8 mouse cellular contexts compared by ENCODE assay signal in the genomic region with DNA sequence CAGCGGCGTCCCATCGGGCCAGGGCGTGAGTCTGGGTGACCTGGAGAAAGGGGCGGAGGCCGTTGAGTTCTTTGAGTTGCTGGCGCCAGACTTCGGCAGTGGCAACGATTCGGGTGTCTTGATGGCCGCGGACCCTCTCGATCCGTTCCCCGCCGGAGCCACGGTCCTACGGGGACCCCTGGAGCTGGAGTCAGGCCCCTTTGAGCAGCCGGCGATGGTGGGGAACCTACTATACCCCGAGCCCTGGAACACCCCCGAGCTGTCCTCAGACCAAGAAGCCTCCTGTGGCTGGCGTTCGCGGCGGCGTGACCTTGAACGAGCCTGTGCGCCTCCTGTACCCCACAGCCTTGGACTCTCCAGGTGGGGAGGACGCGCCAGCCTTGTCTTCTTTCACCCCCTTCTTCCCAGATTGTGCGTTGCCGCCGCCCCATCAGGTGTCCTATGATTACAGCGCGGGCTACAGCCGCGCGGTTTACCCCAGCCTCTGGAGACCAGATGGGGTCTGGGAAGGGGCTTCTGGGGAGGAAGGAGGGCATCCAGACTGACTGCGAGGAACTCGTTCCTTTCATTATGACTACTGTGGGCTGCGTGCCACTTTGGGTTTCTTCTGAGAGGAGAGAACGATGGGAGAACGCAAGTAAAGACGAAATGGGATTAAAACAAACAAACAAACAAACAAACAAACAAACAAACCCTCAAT. TPM values are rescaled to one million over a fixed set of nuclear protein-coding genes. Genes with fewer than 3 reads are reported as not detected.
DNase-seq lines count a peak whose midpoint lies in the region; ATAC-seq lines count a peak whose summit lies in the region.

No protein-coding gene starts in this region.

- peaks cover 58% of the 10 kb centered on the region for H3K4me1 ChIP-seq in hindbrain, embryonic 10.5 days (replicated peaks)
- H3K4me1 ChIP-seq in midbrain, embryonic 10.5 days: peaks cover 80% of the 10 kb centered on the region

- no peaks in the 10 kb centered on the region for H3K9me3 ChIP-seq in hindbrain, embryonic 10.5 days
- H3K9me3 ChIP-seq in midbrain, embryonic 10.5 days (replicated peaks): no peaks in the 10 kb centered on the region

- DNase-seq in adrenal gland, postnatal 10 days: peak; percentile 36
- no peak for DNase-seq in adrenal gland, postnatal 4 days (ENCODE audit: low spot score in 2 of 2)
- DNase-seq in right cerebral cortex, postnatal 25 days: peak; percentile 14
- no peak for DNase-seq in right cerebral cortex, adult 2 months (ENCODE audit: low spot score in 2 of 2)
- DNase-seq in hindbrain, embryonic 10.5 days (ENCODE audit: low spot score): no peak
- DNase-seq in midbrain, embryonic 10.5 days (ENCODE audit: low spot score): peak; percentile 55
- no peak for DNase-seq in right cerebral cortex, postnatal 36 days (ENCODE audit: low spot score in 2 of 2)

- peak overlapping the region; percentile 85 for H3K4me3 ChIP-seq in hindbrain, embryonic 10.5 days
- H3K4me3 ChIP-seq in midbrain, embryonic 10.5 days: peak overlapping the region; percentile 97

- H3K27ac ChIP-seq in hindbrain, embryonic 10.5 days: peak overlapping the region; percentile 93
- peak overlapping the region; percentile 97 for H3K27ac ChIP-seq in midbrain, embryonic 10.5 days (replicated peaks)

- no peaks in the 10 kb centered on the region for H3K36me3 ChIP-seq in hindbrain, embryonic 10.5 days
- peaks cover 14% of the 10 kb centered on the region for H3K36me3 ChIP-seq in midbrain, embryonic 10.5 days

- no peaks in the 10 kb centered on the region; the same call in 1 of the 2 replicates for H3K27me3 ChIP-seq in hindbrain, embryonic 10.5 days (ENCODE audit: insufficient read depth, poor library complexity, severe bottlenecking)
- H3K27me3 ChIP-seq in midbrain, embryonic 10.5 days (ENCODE audit: low read depth, poor library complexity, severe bottlenecking): no peaks in the 10 kb centered on the region

- under 1% methylated on average over 45 of the region's 45 CpGs for WGBS in hindbrain, embryonic 10.5 days
- under 1% methylated on average over 45 of the region's 45 CpGs for WGBS in midbrain, embryonic 10.5 days

- no peak for ATAC-seq in inflammation-experienced regulatory T-cells, adult 6 months

RNA-seq across cellular contexts. Expression of gene Fam181b, which starts 1.2 kb away (rescaled TPM):
- 1 to 10 TPM; 3.1 to 7.2 TPM for total RNA-seq in adrenal gland, postnatal 10 days (2021)
- 1 to 10 TPM; 3.6 to 6.2 TPM for total RNA-seq in adrenal gland, postnatal 4 days (2021)
- polyA plus RNA-seq in hindbrain, embryonic 10.5 days (2016; fragmentation: Nextera tagmentation; extraction: Ambion mirVana): 30.1 and 40.4 TPM in 2 replicates
- 65.1 and 66.1 TPM in 2 replicates for polyA plus RNA-seq in midbrain, embryonic 10.5 days (2016; fragmentation: Nextera tagmentation; extraction: Ambion mirVana)
- not detected for polyA plus RNA-seq in inflammation-experienced regulatory T-cells, adult 6 months (2017; shearing (Covaris generic))

Comparison
In these comparisons a context has a peak if more than half of its experiments do, and no peak if none do; other contexts are left out.
1. DNase-seq: peak in adrenal gland, postnatal 10 days (single experiment), right cerebral cortex, postnatal 25 days (single experiment) and midbrain, embryonic 10.5 days (single experiment); none in adrenal gland, postnatal 4 days (0 of 2), right cerebral cortex, adult 2 months (0 of 2), hindbrain, embryonic 10.5 days (single experiment) and right cerebral cortex, postnatal 36 days (0 of 2).
2. RNA of gene Fam181b, which starts 1.2 kb away (polyA plus RNA-seq): 65.1 to 66.1 TPM in midbrain, embryonic 10.5 days and 30.1 to 40.4 TPM in hindbrain, embryonic 10.5 days; not detected in inflammation-experienced regulatory T-cells, adult 6 months; every median in the first group is over 10 times any median in the second.